Mouse (Mus musculus) heart, postnatal 0 days (tissue): ENCODE measurements around the gene Osbpl5. TPM values are rescaled to one million over a fixed set of nuclear protein-coding genes. Genes with fewer than 3 reads are reported as not detected.
"Not testable (repeated sequence)": the region's sequence is repeated elsewhere in the genome, so short reads cannot be mapped to it uniquely, and the experiment has no call there.

Source experiments
- ATAC-seq: fragments of 200-750 bp; cut with Nextera tagmentation; 2 replicates; pipeline ENCODE4 v1.8.0; 2017; ENCODE audit warnings: low read depth, moderate number of reproducible peaks, moderate library complexity; ENCODE audit not compliant: insufficient read depth
- DNase-seq: peaks from one replicate; pipeline ENCODE4 v3.0.0-alpha.2; 2016; ENCODE audit warnings: low spot score
- H3K27ac ChIP-seq: fragments of 300-500 bp; sonication (generic); 2 replicates; pipeline ENCODE4 v1.5.1; 2014; ENCODE audit warnings: low read depth, mild to moderate bottlenecking
- H3K27me3 ChIP-seq: fragments of 300-500 bp; sonication (generic); 2 replicates; pipeline ENCODE4 v1.6.1; 2014; ENCODE audit warnings: low read length, mixed read lengths; ENCODE audit not compliant: control insufficient read depth, insufficient read depth
- H3K36me3 ChIP-seq: fragments of 300-500 bp; sonication (generic); replicated peaks from 2 replicates; pipeline ENCODE4 v1.6.1; 2014; ENCODE audit warnings: low read length, mixed read lengths; ENCODE audit not compliant: control insufficient read depth, insufficient read depth
- H3K4me1 ChIP-seq: fragments of 300-500 bp; sonication (generic); 2 replicates; pipeline ENCODE4 v1.6.1; 2014; ENCODE audit warnings: antibody characterized with exemption; ENCODE audit not compliant: control insufficient read depth, insufficient read depth
- H3K4me2 ChIP-seq: fragments of 300-500 bp; sonication (generic); 2 replicates; pipeline ENCODE4 v1.6.1; 2014; ENCODE audit warnings: low read depth, mild to moderate bottlenecking, low read length, moderate library complexity
- H3K4me3 ChIP-seq: fragments of 300-500 bp; sonication (generic); 2 replicates; pipeline ENCODE4 v1.5.1; 2014; ENCODE audit warnings: low read depth, low read length
- H3K9ac ChIP-seq: fragments of 300-500 bp; sonication (generic); replicated peaks from 2 replicates; pipeline ENCODE4 v1.6.1; 2014; ENCODE audit warnings: low read depth, low read length, mixed read lengths
- H3K9me3 ChIP-seq: fragments of 300-500 bp; sonication (generic); replicated peaks from 2 replicates; pipeline ENCODE4 v1.6.1; 2016; ENCODE audit warnings: low read length; ENCODE audit not compliant: control insufficient read depth
- CTCF ChIP-seq: IDR thresholded peaks from 2 replicates; pipeline ENCODE4 v1.5.1; 2016; ENCODE audit warnings: antibody characterized with exemption, control low read depth, low read depth
- EP300 ChIP-seq: IDR thresholded peaks from 2 replicates; pipeline ENCODE4 v1.6.1; 2016; ENCODE audit warnings: antibody characterized with exemption, low read depth
- WGBS: fragments of 180-500 bp; shearing (Covaris S2); extraction: QIAGEN DNeasy Blood & Tissue Kit; methylation state at CpG from one replicate; pipeline ENCODE4 v1.1.7; 2014; 5-methylcytosine and 5-hydroxymethylcytosine counted together
- microRNA-seq: library from miRNA; unstranded; fragments of <30 nt; microRNA quantifications from one replicate; pipeline ENCODE4, GENCODE M21; 2016
- polyA plus RNA-seq: library from polyadenylated mRNA; unstranded; fragments of >200 nt; fragmentation: Nextera tagmentation; extraction: Ambion mirVana; gene quantifications from 2 replicates; pipeline ENCODE4 v1.2.1, GENCODE M21; 2015
- total RNA-seq: library from RNA; depleted of rRNA; stranded (reverse); fragments of >200 nt; gene quantifications from 2 replicates; pipeline ENCODE4 v1.2.3, GENCODE M21; 2014; ENCODE audit warnings: low replicate concordance; rRNA removed

Gene Osbpl5
- total and polyA plus RNA-seq, 2 experiments from 2014 or later: 18.1 to 58.7 TPM

DNA sequence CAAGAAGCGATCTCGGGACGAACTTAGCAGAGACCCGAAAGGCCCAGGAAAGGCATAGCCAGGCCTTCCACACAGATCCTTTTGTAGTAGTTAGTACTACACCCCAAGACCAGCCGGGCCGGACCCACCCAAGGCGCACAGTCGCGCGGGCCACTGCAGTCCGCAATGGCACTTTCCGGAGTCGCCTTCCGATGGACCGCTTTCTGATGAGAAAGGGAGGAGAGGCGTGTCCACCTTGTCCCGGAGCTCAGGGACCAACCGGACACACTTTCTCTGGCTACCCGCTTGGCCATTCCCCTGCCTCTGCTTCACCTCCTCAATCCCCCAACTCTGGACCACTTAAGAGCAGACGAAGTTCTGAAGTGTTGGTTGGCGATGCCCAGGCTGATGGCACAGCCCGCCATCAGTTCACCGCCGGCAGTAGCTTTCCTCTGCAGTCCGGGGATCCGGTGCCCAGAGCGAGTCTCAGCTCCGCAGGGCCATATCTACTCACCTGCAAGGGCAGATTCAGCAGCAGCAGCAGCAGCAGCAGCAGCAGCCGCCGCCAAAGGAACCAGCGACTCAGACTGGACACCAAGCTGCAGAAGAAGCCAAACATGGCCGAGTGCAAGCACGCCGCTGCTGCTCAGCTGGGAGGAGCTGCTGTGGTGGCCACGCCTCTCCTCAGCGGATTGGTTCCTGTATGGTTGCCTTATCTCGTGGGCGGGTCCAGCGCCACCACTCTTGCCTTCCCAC lies 107.6 kb downstream of the Osbpl5 start, which contains the start of gene Tnfrsf22:
Tnfrsf22 (minus strand) TSS at position 628 of the 735 bp plus-strand sequence.
- DNase-seq: peak; percentile 74
- H3K36me3 ChIP-seq: no peaks in the 10 kb centered on the region
- ATAC-seq: peak; percentile 94

DNA sequence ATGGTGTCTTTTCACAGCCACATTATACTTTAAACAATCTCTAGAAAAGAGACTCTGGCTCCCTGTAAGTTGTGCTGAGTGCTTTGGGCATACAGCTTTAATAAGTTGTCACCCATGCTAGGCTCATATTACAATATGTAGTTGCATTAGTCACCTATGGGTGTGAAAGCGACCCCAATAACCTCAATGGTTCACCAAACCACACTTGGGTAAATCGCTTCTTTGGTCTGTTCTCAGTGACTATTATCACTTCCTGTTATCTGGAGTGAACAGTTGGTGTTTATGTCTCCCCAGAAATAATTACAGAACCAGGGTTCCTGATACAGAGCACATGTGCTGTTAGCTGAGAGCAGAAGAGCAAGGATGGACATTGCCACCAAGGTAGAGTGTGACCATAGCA lies 112.8 kb downstream of the Osbpl5 start:
- H3K4me2 ChIP-seq, H3K36me3 ChIP-seq, H3K27me3 ChIP-seq, H3K9ac ChIP-seq, H3K4me1 ChIP-seq, H3K9me3 ChIP-seq, H3K4me3 ChIP-seq, H3K27ac ChIP-seq, ATAC-seq, DNase-seq: not testable (repeated sequence)
- 78% methylated on average over 2 of the region's 2 CpGs for WGBS

More for the DNA sequence above, 107.6 kb downstream of the Osbpl5 start, which contains the start of gene Tnfrsf22:
- H3K4me3 ChIP-seq: peak within 1 kb of the TSS; percentile 62
- 4% methylated on average over 39 of the region's 39 CpGs for WGBS
- peak within 1 kb of the TSS; percentile 89 for H3K4me2 ChIP-seq
- peak within 1 kb of the TSS; percentile 46; the same call in 1 of the 2 replicates for H3K9ac ChIP-seq
- peaks cover 6% of the 10 kb centered on the region; the same call in 1 of the 2 replicates for H3K4me1 ChIP-seq
- no peaks in the 10 kb centered on the region for H3K9me3 ChIP-seq
- H3K27ac ChIP-seq: no peak within 1 kb of the TSS
- TF ChIP-seq EP300: no peak
- no peak for TF ChIP-seq CTCF
- no peaks in the 10 kb centered on the region for H3K27me3 ChIP-seq

Small RNA genes within 50 kb of the gene (microRNA-seq; reads per million reads assigned to microRNA genes)
- not detected for gene Gm22064

Other genes with a start within 250 kb of the Osbpl5 start
- gene Nap1l4, start 207.9 kb downstream of the Osbpl5 start, total RNA-seq: 142 and 153 TPM in 2 replicates
- 193 and 200 TPM in 2 replicates for gene Nap1l4, start 207.9 kb downstream of the Osbpl5 start, polyA plus RNA-seq
- 7.0 and 15.4 TPM in 2 replicates for gene Cars, start 156.9 kb downstream of the Osbpl5 start, total RNA-seq
- gene Cars, start 156.9 kb downstream of the Osbpl5 start, polyA plus RNA-seq: 14.7 TPM in 2 replicates
- 0.12 and 0.84 TPM in 2 replicates for gene Tnfrsf26, start 128.3 kb downstream of the Osbpl5 start, total RNA-seq
- 0.37 and 0.38 TPM in 2 replicates for gene Tnfrsf26, start 128.3 kb downstream of the Osbpl5 start, polyA plus RNA-seq
- gene Tnfrsf22, start 107.3 kb downstream of the Osbpl5 start, total RNA-seq: 1.9 and 3.2 TPM in 2 replicates
- gene Tnfrsf22, start 107.3 kb downstream of the Osbpl5 start, polyA plus RNA-seq: 2.6 and 2.9 TPM in 2 replicates
- 2.0 and 2.5 TPM in 2 replicates for gene Tnfrsf23, start 71.1 kb downstream of the Osbpl5 start, total RNA-seq
- 1.9 and 2.3 TPM in 2 replicates for gene Tnfrsf23, start 71.1 kb downstream of the Osbpl5 start, polyA plus RNA-seq
- gene Mrgprg, start 10.0 kb upstream of the Osbpl5 start, total RNA-seq: not detected in 2 replicates
- gene Mrgprg, start 10.0 kb upstream of the Osbpl5 start, polyA plus RNA-seq: not detected in 2 replicates
- 0.93 and 3.9 TPM in 2 replicates for gene Mrgpre, start 27.5 kb upstream of the Osbpl5 start, total RNA-seq
- gene Mrgpre, start 27.5 kb upstream of the Osbpl5 start, polyA plus RNA-seq: 0.92 and 0.96 TPM in 2 replicates
- gene Nadsyn1, start 65.9 kb upstream of the Osbpl5 start, total RNA-seq: 8.4 and 11.3 TPM in 2 replicates
- 7.8 and 8.5 TPM in 2 replicates for gene Nadsyn1, start 65.9 kb upstream of the Osbpl5 start, polyA plus RNA-seq
- 23.9 and 27.7 TPM in 2 replicates for gene Dhcr7, start 66.2 kb upstream of the Osbpl5 start, total RNA-seq
- gene Dhcr7, start 66.2 kb upstream of the Osbpl5 start, polyA plus RNA-seq: 10.8 and 11.1 TPM in 2 replicates
- gene Gm498, start 109.9 kb upstream of the Osbpl5 start, total RNA-seq: not detected in 2 replicates
- not detected in 2 replicates for gene Gm498, start 109.9 kb upstream of the Osbpl5 start, polyA plus RNA-seq
- 0.95 and 3.3 TPM in 2 replicates for gene Shank2, start 244.9 kb upstream of the Osbpl5 start, total RNA-seq
- gene Shank2, start 244.9 kb upstream of the Osbpl5 start, polyA plus RNA-seq: 0.19 TPM in 2 replicates